Mouse (Mus musculus): Measurements from ENCODE around the gene Ipcef1.
"Not testable (repeated sequence)": the region's sequence is repeated elsewhere in the genome, so short reads cannot be mapped to it uniquely, and the experiment has no call there.

The Ipcef1 gene

DNA sequence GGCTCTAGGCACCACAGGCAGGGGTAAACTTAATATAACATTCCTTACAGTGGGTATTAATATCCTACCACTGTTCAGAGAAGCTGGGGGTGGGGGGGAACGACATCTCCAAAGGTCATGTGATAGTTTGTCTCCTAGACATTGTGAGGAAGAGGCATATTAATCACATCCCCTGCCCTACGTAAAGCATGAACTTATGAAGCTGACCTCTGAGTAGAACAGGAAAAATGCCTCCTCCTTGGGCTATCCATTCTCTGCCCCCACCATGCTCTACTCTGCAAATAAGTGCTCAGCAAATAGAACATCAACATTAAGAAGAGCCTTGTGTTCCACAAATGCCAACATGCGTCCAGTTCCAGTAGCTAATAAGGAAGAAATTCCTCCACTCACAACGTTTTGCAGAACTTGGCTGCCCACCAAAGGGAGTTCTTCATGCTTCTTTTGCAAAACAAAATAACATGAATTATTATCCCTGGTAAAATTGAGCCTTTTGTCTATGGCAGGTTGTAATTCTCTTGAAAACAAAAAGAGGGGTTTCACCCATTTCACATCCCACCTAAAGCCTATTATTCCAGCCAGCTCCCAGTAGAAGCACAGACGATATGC, 162.5 kb downstream of the Ipcef1 start:
- peak in 1 of 2 experiments; percentile 2 for DNase-seq (ENCODE audit: low spot score in 2 of 2)

DNA sequence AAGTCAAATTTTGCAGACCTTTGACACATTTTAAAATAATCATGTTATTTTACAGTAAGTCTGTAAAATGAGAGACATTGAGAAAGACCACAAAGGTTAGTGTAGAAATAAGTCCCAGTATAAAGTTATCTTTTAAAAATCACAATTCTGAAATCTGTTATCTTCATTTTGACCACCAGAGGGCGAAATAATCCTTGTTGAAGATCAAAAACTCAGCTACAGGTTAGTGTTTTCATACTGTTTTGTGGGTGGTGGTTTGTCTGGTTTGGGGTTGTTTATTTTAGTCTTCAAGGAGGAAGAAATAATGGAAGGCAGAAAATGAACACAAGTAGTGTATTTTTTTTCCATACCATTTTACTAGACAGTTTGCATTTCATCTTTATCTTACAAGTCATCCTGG, 166.8 kb downstream of the Ipcef1 start:
- DNase-seq (ENCODE audit: low spot score in 2 of 2), result no peak

DNA sequence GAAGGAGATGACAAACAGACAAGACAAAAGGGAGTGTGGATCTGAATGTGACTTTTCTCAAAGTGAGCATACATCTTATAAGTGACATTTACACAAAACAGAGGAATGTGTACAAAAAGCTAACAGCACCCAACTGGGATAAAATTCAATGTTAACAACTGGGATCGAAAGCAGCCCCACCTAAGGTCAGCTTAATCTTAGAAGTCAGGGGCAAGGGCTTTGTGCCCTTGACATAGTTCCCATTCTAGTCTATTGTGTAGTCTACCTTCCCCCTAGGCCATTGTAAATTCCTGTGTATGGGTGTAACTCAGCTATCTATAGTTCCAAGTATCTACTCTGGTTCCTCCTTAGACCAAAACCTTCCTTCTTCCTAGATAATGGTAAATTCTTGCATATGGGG, 170.2 kb downstream of the Ipcef1 start:
- not testable (repeated sequence) for DNase-seq (ENCODE audit: low spot score in 2 of 2)

DNA sequence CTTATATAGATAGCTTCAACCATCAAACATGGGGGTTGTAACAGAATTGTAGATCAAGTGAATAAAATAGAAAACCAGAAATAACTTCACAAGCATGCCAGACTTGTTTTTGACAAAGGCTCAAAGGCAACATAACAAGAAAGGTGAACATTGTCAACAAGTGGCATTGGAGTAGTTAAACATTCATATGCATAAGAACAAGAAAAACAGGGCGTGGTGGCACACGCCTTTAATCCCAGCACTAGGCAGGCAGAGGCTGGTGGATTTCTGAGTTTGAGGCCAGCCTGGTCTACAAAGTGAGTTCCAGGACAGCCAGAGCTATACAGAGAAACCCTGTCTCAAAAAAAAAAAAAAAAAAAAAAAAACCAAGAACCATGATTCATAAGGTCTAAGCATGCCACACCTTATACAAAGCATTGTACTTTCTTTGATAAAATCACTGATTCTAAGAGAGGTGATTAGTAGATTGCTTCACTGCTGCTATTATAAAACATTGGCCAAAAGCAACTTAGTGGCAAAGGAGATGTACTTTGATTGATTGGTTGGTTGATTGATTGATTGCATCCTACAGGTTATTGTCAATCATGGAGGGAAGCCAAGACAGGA, 173.9 kb downstream of the Ipcef1 start:
- DNase-seq (ENCODE audit: low spot score in 2 of 2), result no peak

DNA sequence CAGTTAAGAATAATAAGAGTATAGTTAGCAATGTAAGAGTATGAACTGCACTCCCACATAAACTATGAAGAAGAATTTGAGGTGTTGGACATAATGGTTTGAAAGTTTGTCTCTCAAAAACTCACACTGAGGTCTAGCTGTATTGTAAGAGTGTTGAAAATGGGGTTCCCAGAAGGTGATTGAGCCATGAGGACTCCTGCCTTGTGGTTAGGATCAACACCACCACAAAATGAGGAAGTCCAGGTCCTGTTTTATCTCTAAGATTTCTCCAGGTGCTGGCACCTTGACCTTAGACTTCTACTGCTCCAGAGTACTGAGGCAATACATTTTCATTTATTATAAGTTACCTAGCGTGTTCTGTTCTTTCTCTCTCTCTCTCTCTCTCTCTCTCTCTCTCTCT, 178.4 kb downstream of the Ipcef1 start:
- no peak for DNase-seq (ENCODE audit: low spot score in 2 of 2)

DNA sequence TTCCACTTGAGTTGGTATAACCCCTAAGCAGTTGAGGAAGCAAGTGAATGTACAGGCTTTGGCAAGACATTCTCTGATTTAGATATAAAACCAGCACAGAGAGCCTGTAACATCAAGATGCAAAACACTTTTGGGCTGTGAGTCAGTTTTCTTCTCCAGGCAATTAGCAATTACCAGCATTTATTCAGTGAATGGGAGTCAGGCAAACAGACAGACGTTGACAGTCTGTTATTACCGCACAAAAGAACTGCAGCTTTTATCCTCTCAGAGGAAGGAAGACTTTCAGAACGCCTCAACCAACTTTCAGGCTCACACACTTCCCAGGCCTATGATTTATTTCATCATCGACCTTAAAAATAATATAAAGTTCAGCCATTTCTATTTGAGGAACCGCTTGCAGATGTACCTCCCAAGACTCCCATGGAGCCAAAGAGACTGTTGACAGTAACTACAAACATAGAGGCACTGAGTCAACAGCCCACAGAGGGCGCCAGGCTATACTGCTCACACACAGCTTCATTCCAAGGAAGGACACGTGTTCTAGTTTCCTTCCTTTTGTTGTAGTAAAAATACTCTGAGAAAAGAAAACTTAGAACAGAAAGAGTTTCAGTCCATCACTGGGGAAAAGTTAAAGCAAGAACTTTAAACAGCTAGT, 180.7 kb downstream of the Ipcef1 start:
- no peak for DNase-seq (ENCODE audit: low spot score in 2 of 2)

DNA sequence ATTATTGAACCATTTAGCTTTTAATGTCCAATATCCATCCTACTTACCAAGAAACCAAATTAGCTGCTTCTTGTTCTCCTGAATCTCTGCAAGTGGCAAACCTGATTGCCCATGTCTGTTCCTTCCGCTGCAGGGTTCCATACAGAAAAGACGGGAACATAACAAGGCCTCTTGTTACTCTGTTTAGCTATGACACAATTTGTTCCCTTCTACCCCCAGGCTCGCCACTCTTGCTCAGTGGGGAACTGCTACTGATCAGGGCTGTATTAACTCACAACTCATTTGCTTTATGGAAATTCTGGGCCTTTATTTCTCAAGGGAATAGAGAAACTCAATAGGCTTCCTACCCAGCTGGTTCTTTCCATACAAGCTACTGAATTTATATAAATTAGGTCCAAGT, 196.5 kb downstream of the Ipcef1 start:
- no peak for DNase-seq (ENCODE audit: low spot score in 2 of 2)

DNA sequence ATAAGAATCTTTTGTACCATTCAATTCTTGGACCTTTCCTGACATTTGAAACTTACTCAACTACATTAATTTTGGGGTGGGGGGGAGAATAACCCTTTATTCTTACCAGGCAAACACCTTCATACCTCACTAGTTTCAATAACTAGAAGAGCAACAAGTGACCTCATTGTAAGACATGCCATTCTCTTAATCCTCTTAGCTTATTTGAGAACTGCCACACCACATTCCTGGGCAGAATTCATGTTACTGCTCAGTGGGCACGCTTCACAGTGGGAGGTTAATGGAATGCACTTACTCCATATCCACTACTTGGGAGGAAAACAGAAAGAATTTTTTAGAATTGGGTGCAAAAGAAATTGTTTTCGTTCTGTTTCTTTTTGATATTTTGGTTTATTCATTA, 203.4 kb downstream of the Ipcef1 start:
- DNase-seq (ENCODE audit: low spot score in 2 of 2), result no peak

DNA sequence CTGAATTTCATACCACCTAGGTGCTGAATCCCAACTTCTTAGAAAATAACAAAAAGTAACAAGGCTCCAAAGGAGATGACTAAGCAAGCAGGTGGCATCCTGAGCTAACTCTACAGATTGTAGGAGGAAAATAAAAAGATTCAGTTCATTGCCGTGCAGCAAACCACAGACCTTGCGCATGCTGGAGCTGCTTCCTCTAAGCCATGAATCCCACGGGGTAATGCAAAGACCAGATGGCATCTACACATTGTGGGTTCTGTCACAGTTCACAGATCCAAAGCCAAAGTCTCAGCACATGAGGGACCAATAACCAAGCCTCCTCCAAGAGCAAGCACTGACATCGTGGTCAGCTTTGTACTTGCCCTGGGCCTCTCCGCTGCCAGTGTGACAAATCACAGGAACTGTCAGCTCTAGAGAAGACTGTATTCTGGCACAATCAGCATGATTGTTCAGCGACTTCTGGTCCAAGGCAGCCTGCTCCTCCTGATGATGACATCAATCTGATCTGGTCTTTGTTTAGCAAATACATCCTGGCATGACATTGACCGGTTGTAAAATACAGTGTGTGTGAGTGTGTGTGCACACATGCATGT, 204.0 kb downstream of the Ipcef1 start:
- DNase-seq (ENCODE audit: low spot score in 2 of 2), result no peak

DNA sequence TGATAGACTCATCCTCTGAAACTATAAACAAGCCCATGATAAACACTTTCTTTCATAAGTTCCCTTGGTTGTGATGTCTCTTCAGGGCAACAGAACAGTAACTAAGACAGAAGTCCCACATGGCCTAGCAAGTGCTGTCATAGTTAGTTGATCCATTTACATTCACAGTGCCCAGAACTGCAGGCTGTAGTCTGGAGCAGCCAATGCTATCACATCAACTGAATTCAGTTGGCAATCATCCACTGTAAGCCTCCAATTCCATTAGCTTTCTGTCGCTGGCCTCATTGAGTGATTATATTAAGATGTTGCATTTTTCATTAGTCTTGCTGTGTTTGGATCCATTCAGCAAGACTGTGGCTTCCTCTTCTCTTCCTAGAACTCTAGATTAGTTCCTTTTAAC, 206.0 kb downstream of the Ipcef1 start:
- no peak for DNase-seq (ENCODE audit: low spot score in 2 of 2)

DNA sequence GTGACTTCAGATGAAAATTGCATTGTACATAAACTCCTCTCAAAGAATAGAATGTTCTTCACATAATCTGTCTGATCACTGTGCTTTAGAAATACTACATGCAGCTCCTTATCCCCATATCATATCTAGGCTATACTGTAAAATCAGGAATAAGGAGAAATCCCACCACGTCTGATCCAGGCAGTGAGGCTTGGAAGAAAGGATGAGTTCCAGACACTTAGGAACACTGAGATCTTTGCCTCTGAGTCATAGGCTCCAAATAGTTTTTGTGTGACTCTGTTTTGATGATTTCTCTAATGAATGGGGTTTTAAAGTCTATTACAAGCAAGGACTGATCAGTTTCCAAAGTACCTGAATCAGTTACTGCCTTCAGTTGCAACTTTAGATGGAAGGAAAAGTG, 210.1 kb downstream of the Ipcef1 start:
- no peak for DNase-seq (ENCODE audit: low spot score in 2 of 2)
